Mouse (Mus musculus) heart, postnatal 0 days (tissue): Measurements from ENCODE around the gene Plekho1.

ENCODE experiments used
- CTCF ChIP-seq: IDR thresholded peaks from 2 replicates; pipeline ENCODE4 v1.5.1; 2016; ENCODE audit warnings: antibody characterized with exemption, control low read depth, low read depth
- EP300 ChIP-seq: IDR thresholded peaks from 2 replicates; pipeline ENCODE4 v1.6.1; 2016; ENCODE audit warnings: antibody characterized with exemption, low read depth

GRCm38 (mm10) chr3:95986001-95986622 lies 9.7 kb downstream of the Plekho1 start:
- TF ChIP-seq EP300 = no peak; the same call in 1 of the 2 replicates
- TF ChIP-seq CTCF = no peak
